Mouse (Mus musculus): ENCODE results near the gene Cdr2.
A peak's percentile ranks its signal among the peaks of the same experiment; 100 is the strongest.
"Not testable (repeated sequence)": the region's sequence is repeated elsewhere in the genome, so short reads cannot be mapped to it uniquely, and the experiment has no call there.

Cdr2 gene

DNA sequence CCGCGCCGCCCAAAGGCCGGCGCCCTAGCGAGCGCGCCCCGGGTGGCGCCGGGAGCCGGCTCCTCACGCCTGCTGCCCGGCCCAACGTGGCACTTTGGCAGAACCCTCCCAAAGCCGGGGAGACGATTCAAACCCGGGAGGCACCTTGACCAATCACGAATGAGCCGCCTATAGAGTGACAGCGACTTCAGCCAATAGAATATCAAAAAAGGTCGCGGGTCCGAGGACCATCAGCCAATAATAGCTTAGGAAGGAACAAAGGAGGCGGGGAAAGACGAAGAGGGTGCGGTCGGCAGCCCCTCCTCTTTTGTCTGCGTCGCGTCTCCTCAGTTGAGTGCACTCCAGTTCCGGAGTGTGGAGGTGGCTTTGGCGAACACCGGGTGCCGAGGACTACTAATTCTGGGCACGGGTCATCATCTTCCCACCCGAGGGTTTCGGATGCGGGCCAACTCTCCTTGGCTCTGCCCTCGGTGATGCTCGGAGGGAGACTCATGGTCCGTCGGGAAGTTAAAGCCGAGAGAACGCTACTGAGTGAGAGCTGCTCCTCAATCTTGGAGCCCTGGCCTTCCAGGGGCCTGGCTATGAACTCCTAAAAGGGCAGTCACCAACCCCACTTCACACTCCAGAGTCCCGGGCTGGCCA, at the start of gene Cdr2, which contains the start of gene Mfsd13b:
Cdr2 (minus strand) TSS at position 113 of the 642 bp plus-strand sequence.
Mfsd13b (plus strand) TSS at position 310 of the 642 bp plus-strand sequence.
- peak; percentile 98 for DNase-seq (ENCODE audit: low spot score)

DNA sequence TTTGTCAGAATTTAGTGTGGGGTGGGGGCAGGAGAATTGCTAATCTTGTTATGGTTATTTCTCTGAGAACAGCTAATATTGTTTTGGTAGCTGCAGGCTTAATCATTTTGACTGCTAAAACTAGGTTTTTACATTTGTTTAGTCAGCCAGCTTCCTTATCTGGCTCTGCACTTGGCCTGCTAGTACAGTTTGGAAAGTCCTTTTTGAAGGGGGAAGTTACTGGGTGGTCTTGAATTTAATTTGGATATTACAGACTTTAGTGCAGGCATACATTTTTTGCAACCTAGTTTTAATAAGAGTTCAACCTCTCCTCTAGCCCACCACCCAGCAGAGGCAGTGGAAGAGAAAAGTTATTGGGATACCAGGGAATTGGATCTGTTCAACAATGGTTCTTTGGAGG, 47.8 kb upstream of the Cdr2 start:
- DNase-seq (ENCODE audit: low spot score), result not testable (repeated sequence)

DNA sequence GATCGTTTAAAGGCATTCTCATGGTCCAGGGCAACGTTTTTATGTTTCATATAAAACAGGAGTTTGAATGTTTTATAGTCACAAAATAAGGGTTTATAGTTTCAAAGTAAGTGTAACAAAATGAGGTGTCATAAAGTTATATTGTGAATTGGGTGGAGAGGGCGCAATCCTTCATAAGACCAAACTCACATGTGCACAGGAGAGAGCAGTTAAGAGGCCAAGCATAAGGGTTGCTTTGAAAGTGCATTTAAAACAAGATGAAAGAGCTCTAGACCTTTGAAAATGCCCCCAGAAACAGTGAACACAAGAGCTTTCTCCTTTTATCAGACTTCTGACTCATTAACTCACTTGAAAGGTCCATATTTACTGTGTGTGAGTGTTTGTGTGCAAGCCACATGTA, 44.2 kb upstream of the Cdr2 start:
- no peak for DNase-seq (ENCODE audit: low spot score)

DNA sequence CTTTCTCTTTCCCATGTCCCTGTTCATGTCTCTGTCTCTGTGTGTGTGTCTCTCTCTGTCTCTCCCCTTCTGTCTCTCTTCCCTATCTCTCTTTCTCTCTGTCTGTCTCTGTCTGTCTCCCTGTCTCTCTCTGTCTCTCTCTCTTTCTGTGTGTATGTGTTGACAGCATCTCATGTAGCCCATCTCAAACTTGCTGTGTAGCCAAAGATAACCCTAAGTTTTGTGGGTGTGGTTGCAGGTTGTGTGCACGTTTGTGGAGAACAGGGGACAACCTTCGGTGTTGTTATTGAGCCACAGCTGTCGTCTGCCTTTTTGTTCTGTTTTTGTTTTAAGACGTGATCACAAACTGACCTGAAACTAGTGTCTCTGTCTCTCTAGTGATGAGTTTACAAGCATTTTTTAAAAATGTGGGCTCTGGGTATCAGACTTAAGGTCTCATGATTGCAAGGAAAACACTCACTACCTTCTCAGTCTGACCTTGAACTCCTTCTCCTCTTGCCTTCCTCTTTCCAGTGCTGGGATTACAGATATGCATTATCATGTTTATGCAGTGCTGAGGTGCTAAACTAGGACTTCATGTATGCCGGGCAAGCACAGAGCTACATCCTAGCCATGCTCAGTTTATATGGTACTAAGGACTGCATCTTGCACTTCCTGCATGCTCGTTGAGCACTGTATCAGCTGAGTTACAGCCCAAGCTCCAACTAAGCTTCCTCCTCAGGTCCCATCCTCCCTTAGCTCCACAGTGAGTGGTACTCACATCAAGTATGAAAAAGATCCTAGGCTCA, 43.3 kb upstream of the Cdr2 start:
- no peak for DNase-seq (ENCODE audit: low spot score)

DNA sequence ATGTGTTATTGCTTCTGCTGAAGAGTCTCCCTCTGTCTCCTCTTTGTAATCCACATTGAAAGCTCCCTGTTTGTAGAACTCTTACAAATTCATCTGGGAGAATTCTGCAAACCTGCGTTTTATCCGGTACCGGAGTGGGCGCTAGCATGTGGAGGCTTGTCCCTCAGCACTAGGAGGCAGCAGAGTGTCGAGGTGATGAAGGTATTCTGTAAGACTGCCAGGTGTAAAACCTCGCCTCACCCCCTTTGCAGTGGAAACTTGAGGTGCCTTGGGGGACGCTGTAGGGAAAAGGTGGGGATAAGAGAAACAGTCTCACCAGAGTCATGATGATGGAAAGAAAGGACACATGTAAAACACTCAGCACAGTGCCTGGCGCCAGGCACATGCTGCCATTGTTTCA, 38.2 kb upstream of the Cdr2 start:
- peak; percentile 13 for DNase-seq (ENCODE audit: low spot score)

DNA sequence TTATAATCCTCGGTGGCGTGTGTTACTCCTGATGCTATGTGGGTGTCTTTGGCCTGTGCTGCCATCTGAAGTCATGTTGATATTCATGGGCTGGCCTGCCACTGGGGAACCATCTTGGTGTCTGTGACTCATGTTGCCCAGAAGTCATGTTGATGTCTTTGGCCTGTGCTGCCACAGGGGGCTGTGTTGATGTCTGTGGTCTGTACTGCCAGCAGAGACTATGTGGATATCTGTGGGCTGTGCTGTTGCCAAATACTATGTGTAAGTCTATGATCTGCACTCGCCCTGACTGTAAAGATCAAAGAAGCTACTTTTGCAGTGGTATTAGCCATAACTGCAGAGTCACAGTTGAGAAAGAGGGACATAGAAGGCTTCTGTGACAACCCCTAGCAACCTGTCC, 36.7 kb upstream of the Cdr2 start:
- DNase-seq (ENCODE audit: low spot score), result no peak

DNA sequence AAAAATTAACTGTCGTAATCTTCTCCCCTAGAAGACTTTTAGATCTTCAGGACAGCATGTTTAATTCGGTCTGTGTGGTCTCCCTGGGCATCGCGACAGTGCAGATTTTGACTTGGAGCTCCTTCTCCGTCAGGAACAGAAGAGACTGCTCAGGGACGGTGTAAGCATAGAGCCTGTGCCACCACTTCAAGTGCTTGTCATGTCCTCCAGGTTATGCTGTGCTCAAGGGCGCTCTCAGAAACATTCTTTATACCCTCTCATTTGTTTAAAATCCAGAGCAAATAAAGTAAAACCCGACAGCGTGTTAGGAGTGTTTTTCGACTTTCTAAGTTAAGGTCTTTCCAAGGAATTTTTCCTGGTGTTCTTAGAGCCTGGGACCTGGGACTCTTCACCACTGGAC, 32.4 kb upstream of the Cdr2 start:
- DNase-seq (ENCODE audit: low spot score), result no peak

DNA sequence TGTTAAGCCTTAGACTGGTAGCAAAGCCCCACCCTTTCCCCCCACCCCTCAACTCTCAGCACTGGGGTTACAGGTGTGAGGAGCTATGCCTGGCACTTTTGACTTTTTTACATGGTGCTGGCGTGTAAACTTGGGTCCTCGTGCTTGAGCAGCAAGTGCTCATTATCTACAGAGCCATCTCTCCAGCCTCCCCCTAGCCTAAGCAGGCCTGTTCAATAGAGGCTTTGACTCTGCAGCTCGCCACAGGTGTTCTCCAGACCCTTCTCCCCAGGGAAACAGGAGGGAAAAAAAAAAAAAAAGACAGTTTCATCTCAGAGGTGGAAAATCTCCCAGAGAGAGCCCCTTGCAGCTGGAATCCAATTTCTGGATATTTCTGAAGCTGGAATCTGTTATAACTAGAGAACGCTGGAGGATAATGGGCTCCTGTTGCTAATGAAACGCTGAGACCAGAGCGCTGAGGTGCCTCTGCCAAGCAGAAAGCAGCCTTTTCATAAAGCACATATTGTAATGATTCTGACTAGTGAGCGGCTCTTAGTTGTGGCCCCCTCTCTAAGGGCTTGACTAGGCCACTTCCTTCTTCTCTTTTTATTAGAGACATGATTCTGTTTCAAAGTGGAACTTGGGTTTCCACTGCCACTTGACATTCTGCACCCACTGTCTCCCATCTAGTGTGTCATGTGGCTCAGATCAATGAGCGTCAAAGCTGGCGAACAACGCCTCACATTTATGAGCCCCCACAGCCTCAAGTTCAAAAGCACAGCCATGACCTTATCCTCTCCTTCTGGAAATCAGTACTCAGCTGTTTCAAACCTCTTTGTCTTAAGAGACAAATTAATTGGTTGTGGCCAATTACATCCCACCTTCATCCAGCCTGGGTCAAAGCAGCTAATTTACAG, 29.9 kb upstream of the Cdr2 start:
- no peak for DNase-seq (ENCODE audit: low spot score)

DNA sequence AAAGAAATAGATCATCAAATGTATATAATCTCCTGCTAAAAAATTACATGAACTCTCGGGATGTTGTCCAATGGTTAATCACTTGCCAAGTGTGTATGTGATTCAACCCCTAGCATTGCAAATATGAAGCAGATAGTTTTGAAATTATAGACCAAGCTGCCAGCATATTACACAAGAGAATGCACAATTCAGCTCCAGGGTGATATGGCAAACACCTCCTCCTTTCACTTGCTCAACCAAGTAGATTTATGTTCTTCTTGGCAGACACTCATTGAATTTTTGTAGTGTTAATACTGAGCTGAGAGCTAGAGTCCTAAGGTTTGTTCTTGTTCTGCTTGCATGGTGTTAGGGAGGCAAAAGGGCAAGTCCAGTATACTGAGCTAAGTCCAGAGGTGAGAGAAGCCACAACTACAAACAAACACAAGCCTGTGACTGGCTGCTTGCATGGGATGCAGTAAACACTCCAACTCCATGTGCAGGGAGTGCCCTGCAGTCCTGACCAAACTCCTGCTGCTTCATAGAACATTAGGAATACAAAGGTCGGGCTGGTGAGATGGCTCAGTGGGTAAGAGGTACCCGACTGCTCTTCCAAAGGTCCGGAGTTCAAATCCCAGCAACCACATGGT, 21.8 kb upstream of the Cdr2 start:
- DNase-seq (ENCODE audit: low spot score), result no peak

DNA sequence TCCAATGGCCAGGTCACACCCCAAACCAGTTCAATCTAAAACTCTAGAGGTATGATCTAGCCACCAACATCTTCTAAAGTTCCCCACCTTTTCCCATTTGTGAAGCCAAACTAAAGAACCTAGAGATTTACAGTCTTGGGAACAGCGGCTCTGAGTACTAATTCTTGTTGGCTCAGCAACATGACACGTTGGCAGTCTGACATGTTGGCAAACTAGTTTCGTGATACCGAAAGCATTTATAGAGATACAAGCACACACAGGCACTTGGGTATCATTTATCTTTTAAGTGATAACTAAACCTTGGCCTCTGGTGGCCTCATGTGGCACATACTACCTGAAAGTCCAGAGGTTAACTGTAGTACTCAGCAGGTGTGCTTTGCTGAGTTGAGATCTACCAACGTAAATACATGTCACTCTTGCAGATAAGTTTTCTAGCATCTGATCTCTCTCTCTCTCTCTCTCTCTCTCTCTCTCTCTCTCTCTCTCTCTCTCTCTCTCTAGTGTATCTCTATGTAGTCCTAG, 20.4 kb upstream of the Cdr2 start:
- DNase-seq (ENCODE audit: low spot score), result no peak

DNA sequence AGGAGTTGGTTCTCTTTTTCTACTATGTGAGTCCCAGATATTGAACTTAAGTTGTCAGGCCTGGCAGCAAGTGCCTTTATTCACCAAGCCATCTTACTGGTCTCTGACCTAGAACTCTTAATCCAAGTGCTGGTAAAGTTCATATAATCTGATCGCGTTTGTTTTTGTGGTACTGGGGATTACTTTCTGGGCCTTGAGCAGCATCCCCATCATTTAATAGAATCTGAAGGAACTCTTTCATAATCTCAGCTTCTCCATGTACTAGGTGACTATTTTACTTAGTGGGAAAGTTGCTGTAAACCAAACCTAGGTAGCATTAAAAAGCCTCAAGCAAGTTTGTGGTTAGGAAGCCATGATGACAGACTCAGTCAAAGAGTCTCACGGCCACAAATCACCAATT, 19.8 kb upstream of the Cdr2 start:
- DNase-seq (ENCODE audit: low spot score), result no peak

DNA sequence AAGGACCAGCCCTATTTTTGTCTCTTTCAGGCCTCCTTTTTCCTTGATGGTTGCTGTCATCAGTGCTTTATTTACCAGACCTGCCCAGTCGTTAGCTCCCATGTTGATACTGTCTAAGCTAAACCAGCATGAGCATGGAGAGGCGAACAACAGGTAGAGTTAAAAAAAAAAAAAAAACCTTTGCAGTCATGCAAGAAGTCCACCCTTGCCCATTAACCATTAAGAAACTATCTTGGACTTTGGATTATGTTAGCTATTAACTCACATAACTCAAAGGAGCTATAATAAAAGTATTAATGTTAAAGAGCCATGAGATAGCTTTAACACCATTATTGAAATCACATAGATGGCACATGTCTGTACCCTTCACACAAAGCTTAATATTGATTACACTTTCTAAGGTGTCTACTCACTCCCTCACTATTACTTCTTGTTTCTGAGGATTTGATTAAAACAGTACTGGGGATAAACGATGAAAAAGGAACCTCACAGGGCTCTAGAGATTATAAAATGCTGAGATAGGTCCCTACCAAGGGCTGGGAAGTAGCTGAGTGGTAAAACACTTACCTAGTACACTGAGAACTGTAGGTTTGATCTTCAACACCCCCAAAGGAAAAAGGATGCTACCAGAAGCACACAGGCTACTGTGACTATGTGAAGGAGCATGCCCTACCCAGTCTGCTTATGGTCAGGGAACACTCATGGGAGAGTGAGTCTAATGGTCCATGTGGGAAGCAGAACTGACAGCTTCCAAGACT, 18.1 kb upstream of the Cdr2 start:
- DNase-seq (ENCODE audit: low spot score), result no peak

DNA sequence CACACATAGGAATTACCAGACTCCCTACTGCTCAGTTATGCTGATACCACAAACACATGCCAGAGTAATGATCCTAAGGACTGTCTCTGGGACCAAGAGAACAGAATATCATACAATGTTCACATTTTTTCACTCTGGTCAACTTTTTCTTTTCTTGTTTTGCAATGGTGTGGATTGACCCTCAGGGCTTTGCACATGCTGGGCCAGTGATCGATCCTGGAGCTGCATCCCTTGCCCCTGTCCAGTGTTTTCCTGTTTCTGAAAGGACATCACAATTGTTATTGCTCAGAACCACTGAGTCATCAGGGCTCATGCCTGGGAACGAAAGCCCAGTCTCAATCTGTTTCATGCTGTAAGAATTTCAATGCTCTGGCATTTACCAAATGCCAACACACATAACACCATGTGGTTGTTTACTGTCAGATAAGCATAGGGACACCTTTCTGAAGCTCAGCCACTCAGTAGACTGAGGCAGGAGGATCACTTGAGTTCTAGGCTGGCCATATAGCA, 17.0 kb upstream of the Cdr2 start:
- no peak for DNase-seq (ENCODE audit: low spot score)

DNA sequence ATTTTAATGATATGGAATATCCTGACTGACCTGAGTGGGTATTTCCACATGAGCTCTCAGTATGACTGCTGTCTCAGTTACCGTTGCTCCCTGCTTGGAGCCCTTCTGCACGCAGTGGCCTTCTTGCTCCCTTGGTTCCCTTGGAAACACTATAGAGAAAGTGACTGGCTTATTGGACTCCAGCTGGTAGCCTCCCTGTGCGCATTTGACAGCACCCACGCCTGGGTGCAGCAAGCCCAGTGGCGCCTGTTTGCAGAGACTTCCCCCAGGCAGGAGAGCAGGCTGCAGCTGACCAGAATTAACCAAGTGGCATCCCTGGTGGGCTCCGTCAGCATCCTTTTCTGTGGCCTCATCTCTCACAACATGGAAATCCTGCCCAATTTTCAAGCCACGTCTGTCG, 9.1 kb upstream of the Cdr2 start:
- no peak for DNase-seq (ENCODE audit: low spot score)

DNA sequence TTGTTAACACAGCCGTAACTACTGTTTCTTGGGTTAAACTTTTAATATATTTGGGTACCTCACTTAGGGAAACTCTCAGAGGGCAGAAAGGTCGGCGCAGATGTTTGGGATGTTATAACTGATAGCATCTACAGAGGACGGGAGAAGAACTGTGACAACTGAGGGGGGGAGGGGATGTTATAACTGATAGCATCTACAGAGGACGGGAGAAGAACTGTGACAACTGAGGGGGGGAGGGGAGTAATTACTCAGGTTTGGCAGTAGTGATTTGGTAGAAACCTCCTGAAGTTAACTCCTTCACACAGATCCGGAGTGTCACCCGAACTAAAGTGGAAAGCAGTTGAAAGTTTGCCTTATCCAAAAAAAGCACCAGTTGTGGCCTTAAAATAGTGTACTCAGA, 856 bp upstream of the Cdr2 start:
- DNase-seq (ENCODE audit: low spot score), result no peak

DNA sequence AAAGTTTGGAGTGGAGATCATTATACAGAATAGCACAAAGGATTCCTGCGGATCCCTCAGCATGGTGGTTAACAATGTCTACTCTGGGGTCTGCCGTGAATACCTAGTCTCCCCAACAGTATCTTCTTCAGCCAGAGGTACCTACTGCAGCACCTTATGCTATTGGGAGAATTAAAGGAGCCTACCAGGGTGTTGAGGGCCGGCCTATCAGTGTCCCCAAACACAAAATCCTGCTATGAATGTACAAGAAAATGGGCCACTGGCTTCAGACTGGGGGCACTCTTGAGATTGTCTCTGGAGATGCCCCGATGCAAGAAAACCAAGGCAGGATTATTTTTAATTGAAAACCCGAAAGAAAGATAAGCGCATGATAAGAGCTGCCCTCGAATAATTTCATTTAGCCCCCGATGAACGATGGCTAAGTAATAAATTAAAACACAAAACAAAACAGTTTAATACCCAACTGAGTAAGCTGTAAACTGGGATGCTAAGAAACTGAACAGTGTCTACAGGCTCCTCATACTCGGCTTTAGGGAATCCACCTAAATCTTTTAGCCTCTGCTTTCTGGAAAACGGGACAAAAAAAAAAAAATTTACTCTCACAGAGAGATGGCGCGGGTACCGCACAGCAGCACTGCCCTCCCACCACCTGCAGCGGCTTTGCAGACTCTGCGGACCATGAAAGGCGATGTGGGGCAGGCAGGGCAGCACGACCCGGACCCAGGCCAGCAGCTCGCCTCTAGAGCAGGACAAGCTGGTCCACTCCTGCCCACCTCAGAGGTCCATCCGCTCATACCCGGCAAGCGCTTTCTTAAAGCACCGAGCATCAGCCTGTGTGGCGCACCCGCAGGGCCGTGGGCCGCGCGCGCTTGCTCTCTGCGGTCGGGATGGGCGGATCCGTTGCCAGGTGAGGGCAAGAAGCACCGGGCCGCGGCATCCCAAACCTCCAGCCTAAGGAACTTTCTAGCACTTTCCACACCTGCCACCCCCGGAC, 884 bp downstream of the Cdr2 start:
- peak; percentile 27 for DNase-seq (ENCODE audit: low spot score)

DNA sequence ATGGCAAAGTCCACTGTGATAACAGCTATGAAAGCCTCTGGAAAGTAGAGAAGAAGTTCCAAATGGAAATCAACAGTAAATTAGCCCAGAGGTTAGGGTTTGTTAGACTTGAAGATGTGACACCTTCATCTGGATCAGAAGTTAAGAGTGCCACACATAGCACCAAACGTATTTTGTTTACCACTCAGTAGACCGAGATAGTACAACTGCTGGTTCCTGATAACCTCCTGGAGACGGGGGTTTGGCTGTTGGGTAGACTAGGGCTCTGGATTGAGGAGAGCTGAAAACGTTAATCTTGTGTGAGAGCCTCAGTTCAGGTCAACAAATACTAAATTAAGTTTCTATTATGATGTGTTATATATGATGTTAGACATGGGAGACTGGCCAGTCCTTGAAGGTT, 2.1 kb downstream of the Cdr2 start:
- no peak for DNase-seq (ENCODE audit: low spot score)

DNA sequence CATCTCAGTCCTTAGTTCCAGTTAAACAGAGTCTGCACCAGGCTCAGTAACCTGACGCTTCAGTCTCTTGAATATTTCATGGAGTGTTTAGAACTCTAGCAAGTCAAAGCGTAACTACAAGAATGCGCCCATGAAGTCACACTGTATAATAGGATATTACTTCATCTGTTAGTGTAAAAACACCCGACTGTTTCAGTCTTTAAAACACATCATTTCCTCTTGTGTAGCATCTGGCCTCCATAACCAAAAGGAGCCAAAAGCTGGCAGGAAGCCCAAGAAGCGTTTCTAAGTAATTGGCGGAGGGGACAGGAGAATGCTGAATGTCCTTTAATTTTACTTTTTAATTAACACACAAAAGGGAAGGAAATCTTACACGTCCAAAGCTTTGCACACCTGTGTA, 5.0 kb downstream of the Cdr2 start:
- DNase-seq (ENCODE audit: low spot score), result peak; percentile 68

DNA sequence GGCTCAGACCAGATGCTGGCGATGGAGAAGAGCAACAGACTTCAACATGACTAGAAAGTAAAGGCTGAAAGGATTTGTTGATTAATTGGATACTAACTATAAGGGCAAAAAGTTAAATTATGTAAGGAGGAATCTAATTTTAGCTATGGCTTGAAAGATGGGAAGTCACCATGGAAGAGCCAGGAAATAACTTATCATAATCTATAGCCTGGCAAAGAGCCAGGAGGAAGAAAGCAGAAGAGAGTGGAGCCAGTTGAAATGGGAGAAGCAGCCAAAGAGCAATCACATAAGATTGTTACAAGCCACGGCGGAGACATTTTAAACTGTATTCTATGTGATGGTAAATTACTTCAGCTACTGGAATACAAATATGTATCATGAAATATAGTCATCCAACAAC, 8.1 kb downstream of the Cdr2 start:
- DNase-seq (ENCODE audit: low spot score), result no peak

DNA sequence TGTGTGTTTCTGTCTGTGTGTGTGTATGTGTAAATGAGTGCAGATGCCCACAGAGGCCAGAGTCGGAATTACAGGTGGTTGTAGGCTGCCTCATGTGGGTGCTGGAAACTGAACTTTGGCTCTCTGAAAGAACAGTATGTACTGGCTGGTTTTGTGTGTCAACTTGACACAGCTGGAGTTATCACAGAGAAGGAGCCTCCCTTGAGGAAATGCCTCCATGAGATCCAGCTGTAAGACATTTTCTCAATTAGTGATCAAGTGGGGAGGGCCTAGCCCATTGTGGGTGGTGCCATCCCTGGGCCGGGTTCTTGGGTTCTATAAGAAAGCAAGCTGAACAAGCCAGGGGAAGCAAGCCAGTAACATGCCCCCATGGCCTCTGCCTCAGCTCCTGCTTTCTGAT, 9.6 kb downstream of the Cdr2 start:
- not testable (repeated sequence) for DNase-seq (ENCODE audit: low spot score)
